Mouse (Mus musculus) layer of hippocampus, adult 9-10 months (tissue): ENCODE results near the gene Cep128.
"Not testable (repeated sequence)": the region's sequence is repeated elsewhere in the genome, so short reads cannot be mapped to it uniquely, and the experiment has no call there.

Source experiments
- DNase-seq: peaks from one replicate; pipeline ENCODE4 v3.0.0; 2022; ENCODE audit warnings: low spot score

The Cep128 gene

GRCm38 (mm10) chr12:91384281-91385017 is at the start of gene Cep128, which contains the start of gene Tshr:
Gene Cep128 (minus strand): TSS chr12:91384409.
Gene Tshr (plus strand): TSS chr12:91384563.
- DNase-seq, result peak; percentile 87

GRCm38 (mm10) chr12:91427129-91427528 is 42.9 kb upstream of the Cep128 start:
- no peak for DNase-seq

- no peak for DNase-seq
Measured at GRCm38 (mm10) chr12:91426499-91426898, 42.3 kb upstream of the Cep128 start.

- no peak for DNase-seq
Measured at GRCm38 (mm10) chr12:91423125-91423820, 39.1 kb upstream of the Cep128 start.

- no peak for DNase-seq
Measured at GRCm38 (mm10) chr12:91421272-91421671, 37.1 kb upstream of the Cep128 start.

GRCm38 (mm10) chr12:91418791-91419190 is 34.6 kb upstream of the Cep128 start:
- peak; percentile 46 for DNase-seq

- no peak for DNase-seq
Measured at GRCm38 (mm10) chr12:91416828-91417227, 32.6 kb upstream of the Cep128 start.

GRCm38 (mm10) chr12:91415112-91415511 is 30.9 kb upstream of the Cep128 start:
- no peak for DNase-seq

GRCm38 (mm10) chr12:91412461-91413182 is 28.4 kb upstream of the Cep128 start:
- no peak for DNase-seq

- no peak for DNase-seq
Measured at GRCm38 (mm10) chr12:91410306-91410705, 26.1 kb upstream of the Cep128 start.

GRCm38 (mm10) chr12:91401049-91401352 is 16.8 kb upstream of the Cep128 start:
- DNase-seq, result no peak

- peak; percentile 65 for DNase-seq
Measured at GRCm38 (mm10) chr12:91400232-91401048, 16.2 kb upstream of the Cep128 start.

- no peak for DNase-seq
Measured at GRCm38 (mm10) chr12:91383516-91384264, 519 bp downstream of the Cep128 start.

- DNase-seq, result no peak
Measured at GRCm38 (mm10) chr12:91369173-91369572, 15.0 kb downstream of the Cep128 start.

- DNase-seq, result no peak
Measured at GRCm38 (mm10) chr12:91353783-91354182, 30.4 kb downstream of the Cep128 start.

GRCm38 (mm10) chr12:91338656-91339055 is 45.6 kb downstream of the Cep128 start:
- DNase-seq, result not testable (repeated sequence)

- DNase-seq, result no peak
Measured at GRCm38 (mm10) chr12:91327527-91327926, 56.7 kb downstream of the Cep128 start.

- DNase-seq, result peak; percentile 59
Measured at GRCm38 (mm10) chr12:91326104-91326503, 58.1 kb downstream of the Cep128 start.

GRCm38 (mm10) chr12:91315026-91315425 is 69.2 kb downstream of the Cep128 start:
- DNase-seq, result no peak

- DNase-seq, result peak; percentile 66
Measured at GRCm38 (mm10) chr12:91313974-91314587, 70.1 kb downstream of the Cep128 start.

GRCm38 (mm10) chr12:91312591-91312990 is 71.6 kb downstream of the Cep128 start:
- DNase-seq, result no peak
